Mouse (Mus musculus) cerebellum, adult 9-11 months (tissue): Measurements from ENCODE around the gene Nxph3.

Experiments
- DNase-seq: peaks from one replicate; pipeline ENCODE4 v3.0.0; 2022

Nxph3 gene

DNA sequence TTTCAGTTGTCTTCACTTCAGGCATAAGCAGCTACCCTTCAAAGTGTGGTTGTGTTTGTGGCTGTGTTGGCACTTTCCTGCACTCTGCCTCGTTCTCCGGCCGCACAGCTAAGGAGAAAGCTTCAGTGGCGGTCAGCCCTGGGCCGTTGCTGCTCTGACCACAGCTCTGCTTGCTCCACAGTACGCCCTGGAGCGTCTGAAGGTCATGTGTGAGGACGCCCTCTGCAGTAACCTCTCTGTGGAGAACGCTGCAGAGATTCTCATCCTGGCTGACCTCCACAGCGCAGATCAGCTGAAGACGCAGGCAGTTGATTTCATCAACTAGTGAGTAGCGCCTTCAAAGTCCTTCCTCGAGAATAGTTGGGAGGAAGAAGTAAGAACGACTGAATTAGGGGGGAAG lies 24.3 kb downstream of the Nxph3 start:
- no peak for DNase-seq

DNA sequence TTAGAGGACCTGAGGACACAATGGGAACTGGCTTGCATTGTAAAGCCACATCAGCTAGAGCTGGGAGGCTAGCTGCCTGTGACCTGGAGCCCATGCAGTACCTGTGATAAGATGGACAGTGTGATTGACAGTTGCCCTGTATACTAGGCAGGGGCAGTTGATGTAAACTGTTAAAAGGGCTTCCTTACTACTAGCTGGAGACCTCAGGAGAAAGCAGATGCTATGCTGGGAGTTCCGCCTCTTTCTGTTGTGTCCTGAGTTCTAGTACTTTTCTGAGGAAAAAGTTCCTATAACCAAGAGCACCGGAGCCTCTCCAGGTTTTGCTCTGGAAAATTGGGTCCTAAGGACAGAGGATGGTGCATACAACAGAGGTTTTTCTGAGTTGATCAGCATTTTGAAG lies 27.1 kb downstream of the Nxph3 start:
- DNase-seq = no peak

DNA sequence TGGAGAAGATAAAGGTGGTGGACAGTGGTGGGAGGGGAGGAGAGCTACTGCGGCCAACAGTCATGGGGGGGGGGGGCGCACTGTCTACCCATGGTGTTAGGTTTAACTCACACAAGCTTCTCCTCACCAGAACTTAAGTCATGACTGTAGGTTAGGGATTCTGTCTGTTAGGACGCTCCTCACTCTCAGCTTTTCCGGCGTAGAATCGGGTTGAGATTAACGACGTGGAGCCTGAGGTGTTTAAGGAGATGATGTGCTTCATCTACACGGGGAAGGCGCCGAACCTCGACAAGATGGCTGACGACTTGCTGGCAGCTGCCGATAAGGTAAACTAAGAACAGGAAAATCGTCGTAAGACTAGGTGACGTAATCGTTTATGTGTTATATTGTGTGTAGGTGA lies 28.7 kb downstream of the Nxph3 start:
- no peak for DNase-seq

DNA sequence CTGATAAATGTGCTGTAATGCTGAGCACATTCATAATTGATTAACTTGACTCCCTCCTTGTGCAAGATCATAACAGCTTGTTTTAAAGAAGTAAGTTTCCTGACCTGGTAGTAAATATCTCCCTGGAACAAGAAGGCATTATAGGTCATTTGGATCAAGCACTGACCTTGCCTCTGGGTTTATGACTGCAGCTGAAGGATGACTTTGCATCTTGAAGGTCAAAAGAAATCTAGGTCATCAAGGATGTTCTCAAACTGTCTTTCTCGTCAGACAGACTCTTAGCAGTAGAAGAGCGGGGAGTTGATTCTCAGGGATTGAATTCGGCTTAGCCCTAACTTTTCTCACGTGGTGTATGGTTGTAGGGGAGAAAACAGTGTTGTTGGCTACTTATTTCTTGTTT lies 33.7 kb downstream of the Nxph3 start:
- DNase-seq = no peak

DNA sequence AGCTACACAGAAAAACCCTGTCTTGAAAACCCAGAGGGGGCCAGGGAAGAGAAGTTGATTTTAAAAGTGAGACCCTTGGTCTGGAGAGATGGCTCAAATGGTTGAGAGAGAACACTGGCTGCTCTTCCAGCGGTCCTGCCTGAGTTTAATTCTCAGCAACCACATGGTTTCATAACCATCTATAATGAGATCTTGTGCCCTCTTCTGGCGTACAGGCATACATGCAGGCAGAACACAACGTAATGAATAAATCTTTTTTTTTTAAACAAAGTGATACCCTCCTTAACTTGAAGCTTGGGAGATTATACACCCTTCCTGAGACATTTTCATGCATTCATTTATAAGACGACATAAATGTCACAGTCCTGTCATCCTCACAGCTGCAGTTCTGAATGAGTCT lies 34.9 kb downstream of the Nxph3 start:
- no peak for DNase-seq

DNA sequence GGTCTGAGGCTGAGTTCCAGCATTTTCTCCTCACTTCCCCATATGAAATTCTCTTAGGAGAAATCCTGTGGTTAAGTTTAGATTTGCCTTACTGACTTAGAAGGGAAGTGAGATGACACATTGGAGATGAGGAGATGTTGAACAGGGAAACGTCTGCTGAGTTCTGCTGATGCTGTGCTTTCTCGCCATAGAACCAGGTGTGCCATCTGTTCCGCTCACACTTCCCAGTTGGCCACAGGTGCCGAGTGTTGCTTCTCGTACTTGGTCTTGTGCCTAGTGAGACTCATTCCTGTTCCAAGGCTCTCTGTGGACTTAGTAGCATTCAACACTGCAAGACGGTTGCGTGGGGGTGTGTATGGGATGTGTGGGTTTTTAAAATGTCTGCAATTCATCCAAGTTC lies 38.0 kb downstream of the Nxph3 start:
- DNase-seq = peak; percentile 59

DNA sequence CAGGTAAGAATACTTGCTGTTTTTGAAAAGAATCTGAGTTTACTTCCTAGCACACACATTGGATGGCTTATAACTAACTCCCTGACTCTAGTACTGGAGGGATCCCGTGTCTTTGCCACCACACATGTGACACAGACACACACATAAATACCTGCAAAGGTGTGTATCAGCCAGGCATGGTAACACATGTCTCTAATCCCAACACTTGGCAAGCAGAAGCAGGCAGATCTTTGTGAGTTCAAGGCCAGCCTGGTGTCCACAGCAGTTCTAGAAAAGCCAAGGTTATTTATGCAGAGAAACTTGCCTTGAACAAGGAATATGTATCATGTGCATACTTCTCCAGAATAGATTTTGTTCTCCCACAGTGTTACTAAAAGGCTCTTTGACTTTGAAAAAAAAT lies 40.9 kb downstream of the Nxph3 start:
- DNase-seq = no peak

- DNase-seq = no peak
Measured at GRCm38 (mm10) chr11:95472942-95473341, 41.4 kb downstream of the Nxph3 start.

GRCm38 (mm10) chr11:95467731-95468130 lies 46.6 kb downstream of the Nxph3 start:
- no peak for DNase-seq

GRCm38 (mm10) chr11:95462168-95462567 lies 52.2 kb downstream of the Nxph3 start:
- DNase-seq = no peak

GRCm38 (mm10) chr11:95460872-95461271 lies 53.5 kb downstream of the Nxph3 start:
- no peak for DNase-seq
